Mouse (Mus musculus) kidney, postnatal 0 days (tissue): ENCODE data around the gene Gpr180. TPM values are rescaled to one million over a fixed set of nuclear protein-coding genes. Genes with fewer than 3 reads are reported as not detected.
"Not testable (repeated sequence)": the region's sequence is repeated elsewhere in the genome, so short reads cannot be mapped to it uniquely, and the experiment has no call there.

Experiments used
- ATAC-seq: fragments of 200-750 bp; cut with Nextera tagmentation; replicated peaks from 2 replicates; pipeline ENCODE4 v1.8.0; 2017; ENCODE audit warnings: low read depth, moderate number of reproducible peaks, moderate TSS enrichment, moderate library complexity; ENCODE audit not compliant: low FRiP score
- DNase-seq: peaks from one replicate; pipeline ENCODE4 v3.0.0-alpha.2; 2016; ENCODE audit warnings: low spot score
- H3K27ac ChIP-seq: fragments of 300-500 bp; sonication (generic); 2 replicates; pipeline ENCODE4 v1.5.1; 2014; ENCODE audit warnings: mild to moderate bottlenecking
- H3K27me3 ChIP-seq: fragments of 300-500 bp; sonication (generic); 2 replicates; pipeline ENCODE4 v1.6.1; 2014; ENCODE audit warnings: low read length, mixed read lengths; ENCODE audit not compliant: insufficient read depth
- H3K36me3 ChIP-seq: fragments of 300-500 bp; sonication (generic); 2 replicates; pipeline ENCODE4 v1.6.1; 2014; ENCODE audit warnings: low read length, mixed read lengths; ENCODE audit not compliant: insufficient read depth
- H3K4me1 ChIP-seq: fragments of 300-500 bp; sonication (generic); replicated peaks from 2 replicates; pipeline ENCODE4 v1.6.1; 2014; ENCODE audit warnings: antibody characterized with exemption, low read length, mixed read lengths; ENCODE audit not compliant: insufficient read depth
- H3K4me2 ChIP-seq: fragments of 300-500 bp; sonication (generic); 2 replicates; pipeline ENCODE4 v1.6.1; 2014; ENCODE audit warnings: mild to moderate bottlenecking, low read length, moderate library complexity, mixed read lengths
- H3K4me3 ChIP-seq: fragments of 300-500 bp; sonication (generic); replicated peaks from 2 replicates; pipeline ENCODE4 v1.5.1; 2014; ENCODE audit warnings: low read depth, low read length
- H3K9ac ChIP-seq: fragments of 300-500 bp; sonication (generic); 2 replicates; pipeline ENCODE4 v1.6.1; 2014; ENCODE audit warnings: low read depth, low read length
- H3K9me3 ChIP-seq: fragments of 300-500 bp; sonication (generic); replicated peaks from 2 replicates; pipeline ENCODE4 v1.6.1; 2016; ENCODE audit warnings: low read length, inconsistent platforms, mixed read lengths
- CTCF ChIP-seq: IDR thresholded peaks from 2 replicates; pipeline ENCODE4 v1.5.1; 2016; ENCODE audit warnings: antibody characterized with exemption, low read depth, mild to moderate bottlenecking, moderate library complexity
- WGBS: fragments of 180-500 bp; shearing (Covaris S2); extraction: QIAGEN DNeasy Blood & Tissue Kit; methylation state at CpG from one replicate; pipeline ENCODE4 v1.1.7; 2014; 5-methylcytosine and 5-hydroxymethylcytosine counted together
- polyA plus RNA-seq: library from polyadenylated mRNA; unstranded; fragments of >200 nt; fragmentation: Nextera tagmentation; extraction: Ambion mirVana; gene quantifications from 2 replicates; pipeline ENCODE4 v1.2.1, GENCODE M21; 2015

The Gpr180 gene
- polyA plus RNA-seq, 1 experiment from 2014 or later = 51.1 TPM

GRCm38 (mm10) chr14:118101227-118101990, 35.5 kb upstream of the Gpr180 start:
- ATAC-seq = no peak
- DNase-seq = no peak
- Histone ChIP-seq H3K27me3 (no peaks in the 10 kb centered on the region), H3K4me2 (no peak overlapping the region), H3K9me3 (no peaks in the 10 kb centered on the region), H3K4me1 (no peaks in the 10 kb centered on the region), H3K9ac (no peak overlapping the region), H3K4me3 (no peak overlapping the region), H3K36me3 (no peaks in the 10 kb centered on the region), H3K27ac (no peak overlapping the region)
- TF ChIP-seq CTCF = no peak
- 77% methylated on average over 14 of the region's 14 CpGs for WGBS

DNA sequence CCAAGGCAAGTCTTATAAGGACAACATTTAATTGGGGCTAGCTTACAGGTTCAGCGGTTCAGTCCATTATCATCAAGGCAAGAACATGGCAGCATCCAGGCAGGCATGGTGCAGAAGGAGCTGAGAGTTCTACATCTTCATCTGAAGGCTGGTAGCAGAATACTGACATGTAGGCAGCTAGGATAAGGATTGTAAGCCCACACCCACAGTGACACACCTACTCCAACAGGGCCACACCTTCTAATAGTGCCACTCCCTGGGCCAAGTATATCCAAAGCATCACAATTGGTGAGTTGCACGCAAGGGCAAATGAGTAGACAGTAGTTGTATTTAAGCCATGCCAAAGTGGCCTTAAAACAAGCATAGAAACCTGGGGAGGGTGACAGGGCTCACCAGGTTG, 29.5 kb upstream of the Gpr180 start:
- not testable (repeated sequence) for H3K9ac ChIP-seq, H3K27me3 ChIP-seq, ATAC-seq, H3K27ac ChIP-seq, DNase-seq, H3K4me1 ChIP-seq, H3K4me2 ChIP-seq, H3K4me3 ChIP-seq, H3K9me3 ChIP-seq
- peaks cover 14% of the 10 kb centered on the region; the same call in 1 of the 2 replicates for H3K36me3 ChIP-seq
- WGBS = 95% methylated on average over 2 of the region's 2 CpGs

- Histone ChIP-seq H3K9ac (no peak overlapping the region), H3K36me3 (peaks cover 55% of the 10 kb centered on the region), H3K27me3 (no peaks in the 10 kb centered on the region), H3K4me2 (no peak overlapping the region), H3K4me3 (no peak overlapping the region), H3K4me1 (no peaks in the 10 kb centered on the region), H3K9me3 (no peaks in the 10 kb centered on the region), H3K27ac (no peak overlapping the region)
- ATAC-seq = no peak
- TF ChIP-seq CTCF = no peak
- no peak for DNase-seq
- 88% methylated on average over 6 of the region's 6 CpGs for WGBS
These were observed 23.8 kb upstream of the Gpr180 start for GRCm38 (mm10) chr14:118113116-118113515.

GRCm38 (mm10) chr14:118124129-118124528, 12.8 kb upstream of the Gpr180 start:
- H3K4me1 ChIP-seq = no peaks in the 10 kb centered on the region
- H3K9me3 ChIP-seq = no peaks in the 10 kb centered on the region
- H3K9ac ChIP-seq = no peak overlapping the region
- no peak for TF ChIP-seq CTCF
- DNase-seq (no peak), ATAC-seq (no peak)
- no peak overlapping the region for H3K4me3 ChIP-seq
- WGBS = 81% methylated on average over 5 of the region's 5 CpGs
- H3K27me3 ChIP-seq = no peaks in the 10 kb centered on the region
- H3K36me3 ChIP-seq = peaks cover 45% of the 10 kb centered on the region
- H3K27ac ChIP-seq = no peak overlapping the region
- no peak overlapping the region for H3K4me2 ChIP-seq

DNA sequence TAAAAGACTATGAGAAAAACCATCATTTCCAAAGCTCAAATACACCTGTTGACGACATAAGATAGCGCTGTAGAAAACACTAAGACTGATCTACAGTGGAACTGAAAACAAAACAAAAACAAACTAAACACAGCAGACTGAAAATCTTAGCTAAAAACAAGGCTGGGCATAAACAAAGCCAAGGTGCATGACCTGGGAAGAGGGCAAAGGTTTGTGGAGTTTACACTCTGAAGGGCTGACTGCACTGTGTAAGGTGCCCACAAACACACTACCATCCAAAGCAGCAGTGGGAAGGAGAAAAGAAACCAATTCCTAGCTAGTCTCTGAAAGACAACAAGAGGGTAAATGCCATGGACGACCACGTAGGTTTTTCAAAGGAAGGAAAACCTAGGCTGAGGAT, 12.2 kb upstream of the Gpr180 start:
- Histone ChIP-seq H3K36me3 (peaks cover 45% of the 10 kb centered on the region), H3K4me3 (no peak overlapping the region), H3K9me3 (no peaks in the 10 kb centered on the region), H3K4me2 (no peak overlapping the region), H3K27ac (no peak overlapping the region), H3K9ac (no peak overlapping the region), H3K27me3 (no peaks in the 10 kb centered on the region), H3K4me1 (no peaks in the 10 kb centered on the region)
- DNase-seq (no peak), ATAC-seq (no peak)
- TF ChIP-seq CTCF = no peak
- WGBS = 90% methylated on average over 4 of the region's 4 CpGs

GRCm38 (mm10) chr14:118126301-118126700, 10.7 kb upstream of the Gpr180 start:
- Histone ChIP-seq H3K4me2 (no peak overlapping the region), H3K27me3 (no peaks in the 10 kb centered on the region), H3K4me3 (no peak overlapping the region), H3K27ac (no peak overlapping the region), H3K9me3 (no peaks in the 10 kb centered on the region), H3K36me3 (peaks cover 32% of the 10 kb centered on the region), H3K4me1 (0 out of 2 replicates have a peak, but pooled peaks cover under 1% of the 10 kb centered on the region), H3K9ac (no peak overlapping the region)
- 92% methylated on average over 5 of the region's 5 CpGs for WGBS
- TF ChIP-seq CTCF = no peak
- ATAC-seq = no peak
- DNase-seq = no peak
